Mouse (Mus musculus): ENCODE results near the gene Zcchc24. TPM values are rescaled to one million over a fixed set of nuclear protein-coding genes. Genes with fewer than 3 reads are reported as not detected.
A peak's percentile ranks its signal among the peaks of the same experiment; 100 is the strongest.

Zcchc24 gene
- polyA plus RNA-seq, 1 experiment = 86.2 TPM

DNA sequence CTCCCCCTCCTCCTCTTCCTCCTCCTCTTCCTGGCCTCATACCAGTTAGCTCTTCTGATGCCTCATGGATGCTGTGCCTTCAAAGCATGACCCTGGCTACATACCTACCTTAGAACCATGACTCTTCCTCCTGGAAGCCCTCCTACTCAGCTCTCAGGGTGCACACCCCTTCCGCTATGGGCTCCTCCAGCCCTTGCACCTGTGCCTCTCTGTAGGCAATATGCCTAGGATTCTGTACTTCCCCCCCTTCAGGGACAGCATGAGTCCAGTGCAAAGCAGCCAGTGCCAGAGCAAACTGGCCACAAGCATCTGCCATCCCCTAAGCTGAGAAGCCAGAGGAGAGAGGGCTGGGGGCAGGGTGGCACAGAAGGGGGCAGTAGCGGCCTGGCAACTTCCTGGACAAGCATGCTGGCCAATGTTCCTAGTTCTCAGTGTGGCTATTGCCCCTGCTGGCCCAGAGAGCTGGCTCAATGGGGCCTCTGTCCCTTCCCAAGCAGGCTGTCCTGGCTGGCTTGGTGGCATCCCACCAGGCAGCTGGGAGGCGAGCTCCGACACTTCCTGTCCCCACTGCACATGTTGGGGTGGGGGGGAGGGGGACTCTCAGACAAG is 28.8 kb downstream of the Zcchc24 start:
- peak; percentile 46 to 76 (median 53) for TF ChIP-seq MYOD1 (IDR thresholded peaks at IDR 0.05; ENCODE audit: control insufficient read depth in 1 of 3, insufficient read length in 2 of 3, low read depth in 2 of 3)
- TF ChIP-seq MYOG (IDR thresholded peaks at IDR 0.05; ENCODE audit: control insufficient read depth in 1 of 3, insufficient read depth in 1 of 3, insufficient read length in 2 of 3, low read depth in 2 of 3) = peak in 1 of 3 experiments; percentile 70
- no peak for TF ChIP-seq REST (IDR thresholded peaks at IDR 0.05; ENCODE audit: insufficient read depth, insufficient read length)
- no peak for TF ChIP-seq MAX (IDR thresholded peaks at IDR 0.05; ENCODE audit: low read depth)
- Histone ChIP-seq H3K79me2 (ENCODE audit: control insufficient read depth, insufficient read depth) (peaks cover 30% of the 10 kb centered on the region), H3K4me2 (ENCODE audit: low read depth) (no peak overlapping the region), H3K27me3 (ENCODE audit: control insufficient read depth, insufficient read depth, insufficient read length) (no peaks in the 10 kb centered on the region), H3K36me3 (ENCODE audit: control insufficient read depth, insufficient read depth) (peaks cover 24% of the 10 kb centered on the region), H3K4me3 (no peak overlapping the region), H3ac (ENCODE audit: control insufficient read depth, insufficient read length) (no peak overlapping the region)

DNA sequence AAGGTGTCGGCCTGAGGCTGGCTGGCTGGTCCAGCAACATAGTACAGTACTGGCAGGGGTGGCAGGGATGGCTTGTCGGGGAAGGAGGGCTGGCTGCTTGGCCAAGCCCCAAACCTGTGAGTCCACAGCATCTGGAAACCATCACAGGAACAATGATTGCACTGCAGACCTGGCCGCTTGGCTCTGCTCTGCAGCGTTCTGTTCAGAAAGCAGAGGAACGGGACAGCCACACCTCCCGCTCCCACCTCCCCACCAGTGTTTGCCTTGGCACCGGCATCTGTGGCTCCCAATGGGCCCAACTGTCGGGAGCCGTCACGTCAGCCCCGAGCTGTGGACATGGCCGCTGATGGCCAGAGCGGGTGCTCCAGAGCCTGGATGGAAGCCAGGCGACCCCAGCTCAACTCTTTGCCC is 30.2 kb downstream of the Zcchc24 start:
- TF ChIP-seq CEBPB (IDR thresholded peaks at IDR 0.05; ENCODE audit: insufficient read depth, poor library complexity, severe bottlenecking) (no peak), MYOD1 (IDR thresholded peaks at IDR 0.05; ENCODE audit: control insufficient read depth in 1 of 3, insufficient read length in 2 of 3, low read depth in 2 of 3) (peak in 2 of 3 experiments; percentile 39 to 61)

DNA sequence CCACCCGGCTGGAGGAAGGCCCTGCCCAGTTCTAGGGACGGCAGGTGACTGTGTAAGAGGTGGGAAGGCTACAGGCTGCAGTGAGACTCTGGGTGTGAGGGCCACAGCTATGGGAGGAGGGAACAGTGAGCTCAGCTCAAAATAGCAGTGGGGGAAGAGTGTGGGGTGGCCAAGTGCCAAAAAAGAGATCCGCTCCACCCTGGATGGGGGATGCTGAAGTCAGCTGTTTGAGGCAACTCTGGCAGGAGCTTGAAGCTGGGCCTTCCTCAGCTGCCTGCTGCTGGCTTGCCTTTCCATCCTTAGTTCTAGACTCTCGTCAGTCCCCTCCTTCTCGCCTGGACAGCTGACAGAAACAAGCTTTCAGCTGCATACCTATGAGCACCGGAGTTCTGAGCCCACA is 32.2 kb downstream of the Zcchc24 start:
- no peak overlapping the region for H3K4me3 ChIP-seq
- no peak for TF ChIP-seq SRF (IDR thresholded peaks at IDR 0.05; ENCODE audit: control insufficient read depth, insufficient read length, low read depth)
- TF ChIP-seq E2F4 (IDR thresholded peaks at IDR 0.05; ENCODE audit: insufficient read depth) = no peak
- TF ChIP-seq MAX (IDR thresholded peaks at IDR 0.05; ENCODE audit: low read depth) = no peak
- no peak for TF ChIP-seq POLR2A (IDR thresholded peaks at IDR 0.05; ENCODE audit: insufficient read length, low read depth)
- peak; percentile 52 for TF ChIP-seq POLR2AphosphoS2 (IDR thresholded peaks at IDR 0.05; ENCODE audit: insufficient read length, low read depth)
- peak; percentile 72 to 96 (median 81) for TF ChIP-seq MYOG (IDR thresholded peaks at IDR 0.05; ENCODE audit: control insufficient read depth in 1 of 3, insufficient read depth in 1 of 3, insufficient read length in 2 of 3, low read depth in 2 of 3)
- TF ChIP-seq REST (IDR thresholded peaks at IDR 0.05; ENCODE audit: insufficient read depth, insufficient read length) = no peak
- TF ChIP-seq MYOD1 (IDR thresholded peaks at IDR 0.05; ENCODE audit: control insufficient read depth in 1 of 3, insufficient read length in 2 of 3, low read depth in 2 of 3) = peak; percentile 65 to 84 (median 74)
- TF ChIP-seq TCF3 (IDR thresholded peaks at IDR 0.05; ENCODE audit: insufficient read length, low read depth) = no peak
- TF ChIP-seq USF1 (IDR thresholded peaks at IDR 0.05; ENCODE audit: low read depth) = no peak
- no peak for TF ChIP-seq CEBPB (IDR thresholded peaks at IDR 0.05; ENCODE audit: insufficient read depth, poor library complexity, severe bottlenecking)
- TF ChIP-seq TCF12 (IDR thresholded peaks at IDR 0.05; ENCODE audit: insufficient read depth, poor library complexity, severe bottlenecking) = peak; percentile 75
- no peaks in the 10 kb centered on the region for H3K27me3 ChIP-seq (ENCODE audit: control insufficient read depth, insufficient read depth, insufficient read length)
- H3K79me2 ChIP-seq (ENCODE audit: control insufficient read depth, insufficient read depth) = peaks cover 15% of the 10 kb centered on the region
- peak overlapping the region; percentile 68 for H3K4me2 ChIP-seq (ENCODE audit: low read depth)
- H3ac ChIP-seq (ENCODE audit: control insufficient read depth, insufficient read length) = no peak overlapping the region
- peaks cover 14% of the 10 kb centered on the region for H3K36me3 ChIP-seq (ENCODE audit: control insufficient read depth, insufficient read depth)

More for the DNA sequence above, 30.2 kb downstream of the Zcchc24 start:
- peaks cover 15% of the 10 kb centered on the region for H3K36me3 ChIP-seq (ENCODE audit: control insufficient read depth, insufficient read depth)
- no peak overlapping the region for H3ac ChIP-seq (ENCODE audit: control insufficient read depth, insufficient read length)
- H3K4me2 ChIP-seq (ENCODE audit: low read depth) = no peak overlapping the region
- no peaks in the 10 kb centered on the region for H3K27me3 ChIP-seq (ENCODE audit: control insufficient read depth, insufficient read depth, insufficient read length)
- H3K4me3 ChIP-seq = no peak overlapping the region
- peaks cover 29% of the 10 kb centered on the region for H3K79me2 ChIP-seq (ENCODE audit: control insufficient read depth, insufficient read depth)

DNA sequence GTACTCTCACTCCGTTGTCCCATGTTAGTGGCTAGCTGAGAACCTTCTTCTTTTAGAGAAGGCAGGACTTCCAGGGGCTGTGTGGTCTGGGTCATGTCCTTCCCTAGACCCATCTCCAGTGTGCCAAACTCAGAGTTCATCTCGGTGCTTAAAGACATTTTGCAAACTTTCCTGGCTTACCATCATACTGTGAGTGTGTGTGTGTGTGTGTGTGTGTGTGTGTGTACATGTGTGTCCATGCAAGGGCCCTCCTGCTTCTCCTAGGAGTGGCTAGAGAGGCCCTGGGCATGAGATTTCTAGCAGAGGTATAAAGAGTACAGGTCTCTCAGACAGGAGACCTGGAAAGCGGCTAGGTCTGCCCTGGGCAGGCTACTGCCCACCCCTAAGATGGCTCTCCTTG is 32.7 kb downstream of the Zcchc24 start:
- no peak overlapping the region for H3K4me3 ChIP-seq
- peaks cover 9% of the 10 kb centered on the region for H3K36me3 ChIP-seq (ENCODE audit: control insufficient read depth, insufficient read depth)
- peaks cover 13% of the 10 kb centered on the region for H3K79me2 ChIP-seq (ENCODE audit: control insufficient read depth, insufficient read depth)
- no peak overlapping the region for H3ac ChIP-seq (ENCODE audit: control insufficient read depth, insufficient read length)
- TF ChIP-seq POLR2AphosphoS2 (IDR thresholded peaks at IDR 0.05; ENCODE audit: insufficient read length, low read depth) (no peak), E2F4 (IDR thresholded peaks at IDR 0.05; ENCODE audit: insufficient read depth) (no peak), MYOG (IDR thresholded peaks at IDR 0.05; ENCODE audit: control insufficient read depth in 1 of 3, insufficient read depth in 1 of 3, insufficient read length in 2 of 3, low read depth in 2 of 3) (no peak), TCF12 (IDR thresholded peaks at IDR 0.05; ENCODE audit: insufficient read depth, poor library complexity, severe bottlenecking) (no peak), REST (IDR thresholded peaks at IDR 0.05; ENCODE audit: insufficient read depth, insufficient read length) (no peak), MYOD1 (IDR thresholded peaks at IDR 0.05; ENCODE audit: control insufficient read depth in 1 of 3, insufficient read length in 2 of 3, low read depth in 2 of 3) (no peak), CEBPB (IDR thresholded peaks at IDR 0.05; ENCODE audit: insufficient read depth, poor library complexity, severe bottlenecking) (no peak), USF1 (IDR thresholded peaks at IDR 0.05; ENCODE audit: low read depth) (no peak), POLR2A (IDR thresholded peaks at IDR 0.05; ENCODE audit: insufficient read length, low read depth) (no peak), MAX (IDR thresholded peaks at IDR 0.05; ENCODE audit: low read depth) (no peak), TCF3 (IDR thresholded peaks at IDR 0.05; ENCODE audit: insufficient read length, low read depth) (no peak), SRF (IDR thresholded peaks at IDR 0.05; ENCODE audit: control insufficient read depth, insufficient read length, low read depth) (no peak)
- no peaks in the 10 kb centered on the region for H3K27me3 ChIP-seq (ENCODE audit: control insufficient read depth, insufficient read depth, insufficient read length)
- peak overlapping the region; percentile 68 for H3K4me2 ChIP-seq (ENCODE audit: low read depth)
